Mouse (Mus musculus) forebrain, postnatal 0 days (tissue): ENCODE measurements around the gene Pxn. TPM values are rescaled to one million over a fixed set of nuclear protein-coding genes. Genes with fewer than 3 reads are reported as not detected.

Experiments
- ATAC-seq: fragments of 200-750 bp; cut with Nextera tagmentation; 2 replicates; pipeline ENCODE4 v1.8.0; 2017; ENCODE audit warnings: mild to moderate bottlenecking, moderate library complexity
- DNase-seq: peaks from one replicate; pipeline ENCODE4 v3.0.0-alpha.2; 2015
- H3K27ac ChIP-seq: fragments of 300-500 bp; sonication (generic); 2 replicates; pipeline ENCODE4 v1.5.1; 2014; ENCODE audit warnings: low read depth, mild to moderate bottlenecking, antibody characterized with exemption, low read length, moderate library complexity, mixed read lengths
- H3K27me3 ChIP-seq: fragments of 300-500 bp; sonication (generic); 2 replicates; pipeline ENCODE4 v1.6.1; 2014; ENCODE audit warnings: mild to moderate bottlenecking, low read length, mixed read lengths; ENCODE audit not compliant: insufficient read depth
- H3K36me3 ChIP-seq: fragments of 300-500 bp; sonication (generic); 2 replicates; pipeline ENCODE4 v1.6.1; 2014; ENCODE audit warnings: mild to moderate bottlenecking, moderate library complexity; ENCODE audit not compliant: insufficient read depth
- H3K4me1 ChIP-seq: fragments of 300-500 bp; sonication (generic); 2 replicates; pipeline ENCODE4 v1.6.1; 2014; ENCODE audit warnings: antibody characterized with exemption; ENCODE audit not compliant: insufficient read depth
- H3K4me2 ChIP-seq: fragments of 300-500 bp; sonication (generic); 2 replicates; pipeline ENCODE4 v1.6.1; 2014; ENCODE audit warnings: low read depth, mild to moderate bottlenecking, moderate library complexity
- H3K4me3 ChIP-seq: fragments of 300-500 bp; sonication (generic); 2 replicates; pipeline ENCODE4 v1.5.1; 2014; ENCODE audit warnings: low read depth, low read length, mixed read lengths
- H3K9ac ChIP-seq: fragments of 300-500 bp; sonication (generic); 2 replicates; pipeline ENCODE4 v1.6.1; 2014; ENCODE audit warnings: mild to moderate bottlenecking
- H3K9me3 ChIP-seq: fragments of 300-500 bp; sonication (generic); 2 replicates; pipeline ENCODE4 v1.6.1; 2016; ENCODE audit warnings: low read length
- CTCF ChIP-seq: sonication (generic); IDR thresholded peaks from 2 replicates; pipeline ENCODE4 v1.5.1; 2016; ENCODE audit warnings: antibody characterized with exemption, control low read depth, low read depth
- WGBS: fragments of 180-500 bp; shearing (Covaris S2); extraction: QIAGEN DNeasy Blood & Tissue Kit; methylation state at CpG from one replicate; pipeline ENCODE4 v1.1.7; 2014; 5-methylcytosine and 5-hydroxymethylcytosine counted together
- polyA plus RNA-seq: library from polyadenylated mRNA; unstranded; fragments of >200 nt; fragmentation: Nextera tagmentation; extraction: Ambion mirVana; gene quantifications from 2 replicates; pipeline ENCODE4 v1.2.1, GENCODE M21; 2015
- total RNA-seq: library from RNA; depleted of rRNA; stranded (reverse); fragments of >200 nt; gene quantifications from 2 replicates; pipeline ENCODE4 v1.2.3, GENCODE M21; 2014

Gene Pxn
- total and polyA plus RNA-seq, 2 experiments from 2014 or later, result 14.8 to 29.8 TPM

- H3K9me3 ChIP-seq, result no peaks in the 10 kb centered on the region
- H3K27me3 ChIP-seq, result no peaks in the 10 kb centered on the region
- H3K27ac ChIP-seq, result no peak overlapping the region
- no peak for TF ChIP-seq CTCF
- DNase-seq (no peak), ATAC-seq (no peak)
- no peaks in the 10 kb centered on the region for H3K36me3 ChIP-seq
- H3K4me2 ChIP-seq, result no peak overlapping the region
- H3K4me1 ChIP-seq, result no peaks in the 10 kb centered on the region
- WGBS, result 82% methylated on average over 17 of the region's 17 CpGs
- H3K9ac ChIP-seq, result no peak overlapping the region
- no peak overlapping the region for H3K4me3 ChIP-seq
Measured at GRCm38 (mm10) chr5:115526456-115527202, 20.2 kb downstream of the Pxn start.

- H3K4me2 ChIP-seq, result no peak overlapping the region
- no peak overlapping the region for H3K27ac ChIP-seq
- H3K36me3 ChIP-seq, result no peaks in the 10 kb centered on the region
- no peak overlapping the region for H3K9ac ChIP-seq
- H3K9me3 ChIP-seq, result no peaks in the 10 kb centered on the region
- no peaks in the 10 kb centered on the region for H3K27me3 ChIP-seq
- H3K4me1 ChIP-seq, result no peaks in the 10 kb centered on the region
- ATAC-seq (no peak), DNase-seq (no peak)
- no peak for TF ChIP-seq CTCF
- no peak overlapping the region for H3K4me3 ChIP-seq
- WGBS, result 86% methylated on average over 5 of the region's 5 CpGs
Measured at GRCm38 (mm10) chr5:115528128-115528527, 21.7 kb downstream of the Pxn start.

- Histone ChIP-seq H3K36me3 (no peaks in the 10 kb centered on the region), H3K4me2 (no peak overlapping the region), H3K27ac (0 out of 2 replicates have a peak overlapping the region, but pooled peaks have one; percentile 3), H3K9ac (no peak overlapping the region), H3K27me3 (no peaks in the 10 kb centered on the region), H3K9me3 (no peaks in the 10 kb centered on the region), H3K4me1 (no peaks in the 10 kb centered on the region), H3K4me3 (no peak overlapping the region)
- 79% methylated on average over 8 of the region's 8 CpGs for WGBS
- DNase-seq (no peak), ATAC-seq (no peak)
- no peak for TF ChIP-seq CTCF
Measured at GRCm38 (mm10) chr5:115529364-115529741, 22.9 kb downstream of the Pxn start.

GRCm38 (mm10) chr5:115529742-115530446 is 23.4 kb downstream of the Pxn start:
- DNase-seq, result no peak
- H3K27ac ChIP-seq, result peak overlapping the region; percentile 3; the same call in 1 of the 2 replicates
- no peak overlapping the region for H3K9ac ChIP-seq
- no peak overlapping the region for H3K4me2 ChIP-seq
- TF ChIP-seq CTCF, result no peak
- H3K4me1 ChIP-seq, result no peaks in the 10 kb centered on the region
- no peak for ATAC-seq
- WGBS, result 61% methylated on average over 7 of the region's 7 CpGs
- H3K9me3 ChIP-seq, result no peaks in the 10 kb centered on the region
- H3K36me3 ChIP-seq, result no peaks in the 10 kb centered on the region
- H3K4me3 ChIP-seq, result no peak overlapping the region
- H3K27me3 ChIP-seq, result no peaks in the 10 kb centered on the region

- no peaks in the 10 kb centered on the region for H3K27me3 ChIP-seq
- H3K4me1 ChIP-seq, result no peaks in the 10 kb centered on the region
- H3K9ac ChIP-seq, result no peak overlapping the region
- TF ChIP-seq CTCF, result no peak
- DNase-seq (no peak), ATAC-seq (no peak)
- H3K4me3 ChIP-seq, result no peak overlapping the region
- H3K27ac ChIP-seq, result no peak overlapping the region
- H3K36me3 ChIP-seq, result no peaks in the 10 kb centered on the region
- H3K9me3 ChIP-seq, result no peaks in the 10 kb centered on the region
- H3K4me2 ChIP-seq, result no peak overlapping the region
- WGBS, result 60% methylated on average over 8 of the region's 8 CpGs
Measured at GRCm38 (mm10) chr5:115530447-115530809, 24.0 kb downstream of the Pxn start.

GRCm38 (mm10) chr5:115531671-115532270 is 25.3 kb downstream of the Pxn start:
- peak; percentile 79 for ATAC-seq
- H3K27ac ChIP-seq, result peak overlapping the region; percentile 9
- H3K4me2 ChIP-seq, result no peak overlapping the region
- no peaks in the 10 kb centered on the region for H3K36me3 ChIP-seq
- no peak overlapping the region for H3K9ac ChIP-seq
- no peaks in the 10 kb centered on the region for H3K9me3 ChIP-seq
- H3K4me1 ChIP-seq, result no peaks in the 10 kb centered on the region
- no peak overlapping the region for H3K4me3 ChIP-seq
- no peaks in the 10 kb centered on the region for H3K27me3 ChIP-seq
- peak; percentile 63 for DNase-seq
- 41% methylated on average over 18 of the region's 18 CpGs for WGBS
- no peak for TF ChIP-seq CTCF

GRCm38 (mm10) chr5:115534290-115534731 is 27.8 kb downstream of the Pxn start:
- H3K4me3 ChIP-seq, result no peak overlapping the region
- no peaks in the 10 kb centered on the region for H3K27me3 ChIP-seq
- H3K36me3 ChIP-seq, result no peaks in the 10 kb centered on the region
- no peak overlapping the region for H3K9ac ChIP-seq
- H3K4me1 ChIP-seq, result no peaks in the 10 kb centered on the region
- H3K27ac ChIP-seq, result no peak overlapping the region
- ATAC-seq, result no peak
- no peak for TF ChIP-seq CTCF
- no peaks in the 10 kb centered on the region for H3K9me3 ChIP-seq
- DNase-seq, result no peak
- WGBS, result 29% methylated on average over 16 of the region's 16 CpGs
- no peak overlapping the region for H3K4me2 ChIP-seq
